Mouse (Mus musculus) kidney, embryonic 14.5 days (tissue): ENCODE data around the gene Pax5. TPM values are rescaled to one million over a fixed set of nuclear protein-coding genes. Genes with fewer than 3 reads are reported as not detected.

ENCODE experiments used
- ATAC-seq: fragments of 200-750 bp; cut with Nextera tagmentation; 2 replicates; pipeline ENCODE4 v1.8.0; 2017; ENCODE audit warnings: moderate number of reproducible peaks, mild to moderate bottlenecking, moderate TSS enrichment, moderate library complexity; ENCODE audit not compliant: low FRiP score, low TSS enrichment
- H3K27ac ChIP-seq: fragments of 300-500 bp; sonication (generic); 2 replicates; pipeline ENCODE4 v1.5.1; 2014; ENCODE audit warnings: low read depth, mild to moderate bottlenecking, low read length, moderate library complexity, mixed read lengths
- H3K27me3 ChIP-seq: fragments of 300-500 bp; sonication (generic); 2 replicates; pipeline ENCODE4 v1.6.1; 2014; ENCODE audit warnings: mild to moderate bottlenecking, low read length; ENCODE audit not compliant: control insufficient read depth, insufficient read depth
- H3K36me3 ChIP-seq: fragments of 300-500 bp; sonication (generic); 2 replicates; pipeline ENCODE4 v1.6.1; 2014; ENCODE audit warnings: low read length, mixed read lengths; ENCODE audit not compliant: control insufficient read depth, insufficient read depth
- H3K4me1 ChIP-seq: fragments of 300-500 bp; sonication (generic); 2 replicates; pipeline ENCODE4 v1.6.1; 2014; ENCODE audit warnings: low read length, mixed read lengths; ENCODE audit not compliant: control insufficient read depth, insufficient read depth
- H3K4me2 ChIP-seq: fragments of 300-500 bp; sonication (generic); replicated peaks from 2 replicates; pipeline ENCODE4 v1.6.1; 2014; ENCODE audit warnings: low read depth, mild to moderate bottlenecking, low read length
- H3K4me3 ChIP-seq: fragments of 300-500 bp; sonication (generic); 2 replicates; pipeline ENCODE4 v1.5.1; 2014; ENCODE audit warnings: mild to moderate bottlenecking, low read length
- H3K9ac ChIP-seq: fragments of 300-500 bp; sonication (generic); 2 replicates; pipeline ENCODE4 v1.6.1; 2014; ENCODE audit warnings: low read depth, mild to moderate bottlenecking, low read length, moderate library complexity
- H3K9me3 ChIP-seq: fragments of 300-500 bp; sonication (generic); 2 replicates; pipeline ENCODE4 v1.6.1; 2016; ENCODE audit warnings: low read length; ENCODE audit not compliant: control insufficient read depth
- WGBS: fragments of 180-500 bp; shearing (Covaris S2); extraction: QIAGEN DNeasy Blood & Tissue Kit; methylation state at CpG from one replicate; pipeline ENCODE4 v1.1.7; 2014; 5-methylcytosine and 5-hydroxymethylcytosine counted together
- polyA plus RNA-seq: library from polyadenylated mRNA; unstranded; fragments of >200 nt; fragmentation: Nextera tagmentation; extraction: Ambion mirVana; gene quantifications from 2 replicates; pipeline ENCODE4 v1.2.1, GENCODE M21; 2014

Pax5 gene
- polyA plus RNA-seq, 1 experiment from 2014 or later = 0.14 TPM

DNA sequence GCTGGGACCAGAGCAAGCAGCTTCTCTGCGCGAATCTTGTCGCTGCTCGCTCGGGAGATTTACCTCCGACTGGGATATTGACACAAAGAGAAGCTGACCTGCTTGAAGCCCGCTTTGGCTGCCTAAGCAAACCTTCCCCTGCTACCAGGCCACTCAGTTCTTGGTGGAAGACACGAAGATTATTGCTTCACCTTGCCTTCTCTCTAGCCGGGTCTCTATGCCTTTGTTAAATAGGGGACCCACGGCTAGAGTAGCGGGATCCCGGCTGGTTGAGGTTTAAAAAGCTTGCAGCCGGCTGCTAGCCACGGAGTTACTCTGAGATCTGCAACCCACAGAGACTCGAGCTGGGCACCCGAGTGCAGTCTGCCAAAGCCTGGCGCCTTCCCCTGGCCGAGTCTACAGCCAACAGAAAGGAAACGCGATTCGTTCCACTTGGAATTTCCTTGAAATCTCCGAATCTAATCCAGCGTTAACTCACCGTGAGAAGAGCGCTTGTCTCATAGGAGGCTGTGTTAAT, 8.2 kb downstream of the Pax5 start:
- ATAC-seq = no peak
- Histone ChIP-seq H3K27me3 (peaks cover 96% of the 10 kb centered on the region), H3K4me3 (no peak overlapping the region), H3K4me1 (peaks cover 10% of the 10 kb centered on the region; the same call in 1 of the 2 replicates), H3K4me2 (no peak overlapping the region), H3K9me3 (no peaks in the 10 kb centered on the region), H3K36me3 (no peaks in the 10 kb centered on the region), H3K9ac (no peak overlapping the region), H3K27ac (no peak overlapping the region)
- under 1% methylated on average over 25 of the region's 25 CpGs for WGBS

DNA sequence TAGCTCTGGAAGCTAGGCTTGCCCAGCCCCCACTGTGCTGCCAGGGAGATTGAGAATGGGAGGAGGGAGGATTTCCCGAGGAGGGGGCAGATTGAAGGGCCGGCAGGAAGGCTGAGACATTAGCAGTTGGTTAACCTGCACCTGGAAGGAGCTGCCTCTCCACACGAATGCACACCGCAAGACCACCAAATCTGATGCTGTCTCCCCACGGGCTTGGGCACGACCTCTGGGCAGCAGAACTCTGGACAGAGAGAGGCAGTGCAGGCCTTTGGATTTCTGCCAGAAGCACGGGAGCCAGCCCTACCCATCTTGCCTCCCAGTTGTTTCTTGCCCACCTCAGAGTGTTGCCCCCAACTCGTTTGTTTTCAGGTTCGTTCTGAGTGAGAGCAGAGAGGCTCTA, 8.8 kb downstream of the Pax5 start:
- ATAC-seq = no peak
- Histone ChIP-seq H3K4me3 (no peak overlapping the region), H3K36me3 (no peaks in the 10 kb centered on the region), H3K27me3 (peaks cover 92% of the 10 kb centered on the region), H3K9ac (no peak overlapping the region), H3K4me1 (peaks cover 10% of the 10 kb centered on the region; the same call in 1 of the 2 replicates), H3K27ac (no peak overlapping the region), H3K9me3 (no peaks in the 10 kb centered on the region), H3K4me2 (no peak overlapping the region)
- WGBS = 0% methylated on average over 9 of the region's 9 CpGs

DNA sequence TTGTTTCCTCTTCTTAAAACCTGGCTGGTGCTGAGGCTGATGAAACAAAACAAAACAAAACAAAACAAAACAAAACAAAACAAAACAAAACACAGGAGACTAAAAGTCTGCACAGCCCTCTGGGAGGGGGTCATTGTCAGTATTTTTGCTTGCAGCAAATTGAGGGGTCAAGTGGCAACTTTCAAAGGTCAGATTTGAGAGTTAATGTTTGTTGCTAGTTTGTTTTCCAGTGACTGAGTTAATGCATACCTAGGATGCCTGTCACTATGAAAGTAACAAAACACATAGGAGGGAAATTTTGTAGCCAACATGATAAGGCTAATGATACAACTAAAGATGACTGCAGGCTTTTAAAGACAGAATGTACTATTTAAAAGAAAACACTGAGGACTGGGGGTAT, 13.6 kb downstream of the Pax5 start:
- Histone ChIP-seq H3K36me3 (no peaks in the 10 kb centered on the region), H3K27ac (no peak overlapping the region), H3K4me1 (no peaks in the 10 kb centered on the region), H3K4me2 (no peak overlapping the region), H3K9me3 (no peaks in the 10 kb centered on the region), H3K4me3 (no peak overlapping the region), H3K9ac (no peak overlapping the region), H3K27me3 (peaks cover 68% of the 10 kb centered on the region)
- no peak for ATAC-seq

DNA sequence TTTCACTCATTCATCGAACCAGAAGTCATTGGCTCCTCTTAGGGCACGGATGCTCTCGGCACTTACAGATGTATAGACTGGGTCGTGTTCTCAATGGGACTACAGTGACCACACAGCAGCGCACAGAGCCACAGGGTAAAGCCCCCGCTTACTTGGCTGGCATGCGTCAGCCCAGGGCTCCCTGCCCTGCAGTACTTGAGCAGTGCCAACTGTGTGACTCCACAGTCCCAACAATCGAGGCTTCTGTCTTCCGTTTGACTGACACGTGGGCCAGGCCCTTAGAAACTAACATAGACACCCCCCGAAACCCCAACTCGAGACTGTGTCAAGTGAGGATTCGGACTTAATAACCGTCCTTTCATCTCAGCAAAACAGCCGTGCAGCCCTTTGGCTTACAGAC, 15.9 kb downstream of the Pax5 start:
- no peaks in the 10 kb centered on the region for H3K36me3 ChIP-seq
- ATAC-seq = no peak
- H3K9ac ChIP-seq = no peak overlapping the region
- H3K4me3 ChIP-seq = no peak overlapping the region
- H3K9me3 ChIP-seq = no peaks in the 10 kb centered on the region
- WGBS = 31% methylated on average over 15 of the region's 15 CpGs
- peaks cover 49% of the 10 kb centered on the region for H3K27me3 ChIP-seq
- H3K4me2 ChIP-seq = no peak overlapping the region
- no peaks in the 10 kb centered on the region for H3K4me1 ChIP-seq
- H3K27ac ChIP-seq = no peak overlapping the region

DNA sequence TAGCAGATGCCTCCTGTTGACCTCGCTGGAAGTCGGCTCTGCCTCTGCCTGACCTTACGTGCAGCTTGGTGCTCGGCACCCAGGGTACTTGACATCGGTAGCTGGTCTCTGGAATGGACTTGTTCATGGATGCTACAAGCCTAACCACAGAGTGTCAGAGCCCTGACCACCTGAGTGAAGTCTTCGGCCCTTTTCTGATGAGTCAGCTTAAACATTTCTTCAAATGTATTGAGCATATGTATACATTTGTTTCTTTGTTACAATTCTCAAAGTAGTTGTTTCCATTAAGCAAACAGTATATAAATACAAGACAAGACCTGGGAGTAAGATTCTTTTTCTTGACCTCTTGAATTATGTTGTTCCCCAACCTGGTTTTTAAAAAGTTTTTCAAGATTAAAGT, 24.7 kb downstream of the Pax5 start:
- no peak for ATAC-seq
- H3K4me1 ChIP-seq = no peaks in the 10 kb centered on the region
- H3K9me3 ChIP-seq = no peaks in the 10 kb centered on the region
- no peak overlapping the region for H3K27ac ChIP-seq
- no peak overlapping the region for H3K4me3 ChIP-seq
- WGBS = 72% methylated on average over 6 of the region's 6 CpGs
- no peak overlapping the region for H3K4me2 ChIP-seq
- H3K9ac ChIP-seq = no peak overlapping the region
- H3K27me3 ChIP-seq = no peaks in the 10 kb centered on the region
- no peaks in the 10 kb centered on the region for H3K36me3 ChIP-seq

DNA sequence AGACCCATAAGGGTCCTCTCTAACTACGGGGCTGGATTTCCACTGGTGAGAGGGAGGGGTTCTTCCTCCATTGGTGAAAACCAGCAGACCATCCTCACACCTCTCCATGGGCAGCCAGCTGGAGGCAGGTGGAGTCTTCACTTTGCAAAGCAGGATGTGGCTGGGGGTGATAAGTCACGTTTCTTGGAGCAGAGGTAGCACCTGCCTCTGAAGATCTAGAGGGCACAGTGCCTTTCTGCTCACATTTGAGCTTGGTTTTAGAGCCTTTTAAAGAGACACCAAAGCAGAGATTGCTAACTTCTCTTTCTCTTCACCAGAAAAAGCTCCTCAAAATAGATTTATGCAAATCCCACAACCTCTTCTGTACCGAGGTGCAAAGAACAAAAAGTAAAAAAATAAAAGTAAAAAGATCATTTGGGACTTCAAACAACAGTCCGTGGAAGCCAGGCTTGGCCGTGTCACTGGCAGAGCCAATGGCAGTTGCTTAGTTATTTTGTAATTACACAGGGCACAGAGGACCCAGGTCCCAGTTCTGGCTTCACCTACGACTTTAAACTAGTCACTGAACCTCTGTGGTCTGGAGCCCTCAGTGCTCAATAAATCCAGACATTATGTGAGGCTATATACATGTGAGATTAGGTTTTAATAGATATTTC, 29.9 kb downstream of the Pax5 start:
- ATAC-seq = no peak
- no peak overlapping the region for H3K27ac ChIP-seq
- no peaks in the 10 kb centered on the region for H3K36me3 ChIP-seq
- WGBS = 64% methylated on average over 6 of the region's 6 CpGs
- H3K4me1 ChIP-seq = no peaks in the 10 kb centered on the region
- no peaks in the 10 kb centered on the region for H3K27me3 ChIP-seq
- no peak overlapping the region for H3K4me3 ChIP-seq
- H3K9me3 ChIP-seq = no peaks in the 10 kb centered on the region
- no peak overlapping the region for H3K4me2 ChIP-seq
- H3K9ac ChIP-seq = no peak overlapping the region

DNA sequence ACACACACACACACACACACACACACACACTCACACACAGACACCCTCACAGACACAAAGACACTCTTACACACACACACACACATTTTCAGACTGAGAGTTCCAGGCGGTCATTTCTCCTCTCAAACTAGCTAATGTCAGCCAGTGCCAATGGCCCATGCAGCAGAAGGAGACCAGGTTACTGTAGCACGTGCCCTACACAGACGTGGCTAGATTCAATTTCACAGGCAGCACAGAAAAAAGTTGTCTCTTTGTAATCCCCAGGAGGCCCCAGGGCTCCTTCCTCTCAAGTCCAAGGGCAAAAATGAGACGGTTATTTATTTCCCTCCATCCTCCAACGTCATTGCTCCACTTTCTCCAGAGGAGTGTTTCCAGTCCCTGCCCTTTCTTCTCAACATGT, 31.6 kb downstream of the Pax5 start:
- 20% methylated on average over 5 of the region's 5 CpGs for WGBS

DNA sequence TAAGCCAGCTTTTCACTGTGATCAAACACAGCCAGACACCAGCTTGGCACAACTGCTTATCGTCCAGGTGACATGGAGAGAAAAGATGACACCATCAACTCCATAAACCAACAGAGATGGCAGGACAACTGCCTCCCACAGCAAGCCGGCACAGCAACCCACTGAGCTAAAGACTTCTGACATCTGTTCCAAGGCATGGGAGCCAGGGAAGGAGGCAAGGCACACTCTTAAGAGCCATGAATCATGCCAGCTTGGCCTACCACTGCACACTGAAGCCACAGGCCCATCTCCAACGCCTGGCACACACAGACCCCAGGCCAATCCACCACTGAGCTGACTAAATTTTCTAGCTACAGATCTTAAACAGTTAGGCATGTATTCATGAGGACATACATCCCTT, 32.3 kb downstream of the Pax5 start:
- no peak overlapping the region for H3K4me3 ChIP-seq
- H3K4me2 ChIP-seq = no peak overlapping the region
- H3K36me3 ChIP-seq = no peaks in the 10 kb centered on the region
- H3K9me3 ChIP-seq = no peaks in the 10 kb centered on the region
- 61% methylated on average over 3 of the region's 3 CpGs for WGBS
- no peak overlapping the region for H3K27ac ChIP-seq
- H3K9ac ChIP-seq = no peak overlapping the region
- no peak for ATAC-seq
- H3K4me1 ChIP-seq = no peaks in the 10 kb centered on the region
- H3K27me3 ChIP-seq = no peaks in the 10 kb centered on the region

More for the DNA sequence above, 31.6 kb downstream of the Pax5 start:
- Histone ChIP-seq H3K4me1 (no peaks in the 10 kb centered on the region), H3K36me3 (no peaks in the 10 kb centered on the region), H3K4me3 (no peak overlapping the region), H3K27me3 (no peaks in the 10 kb centered on the region), H3K27ac (no peak overlapping the region), H3K4me2 (no peak overlapping the region), H3K9ac (no peak overlapping the region), H3K9me3 (no peaks in the 10 kb centered on the region)
- no peak for ATAC-seq

DNA sequence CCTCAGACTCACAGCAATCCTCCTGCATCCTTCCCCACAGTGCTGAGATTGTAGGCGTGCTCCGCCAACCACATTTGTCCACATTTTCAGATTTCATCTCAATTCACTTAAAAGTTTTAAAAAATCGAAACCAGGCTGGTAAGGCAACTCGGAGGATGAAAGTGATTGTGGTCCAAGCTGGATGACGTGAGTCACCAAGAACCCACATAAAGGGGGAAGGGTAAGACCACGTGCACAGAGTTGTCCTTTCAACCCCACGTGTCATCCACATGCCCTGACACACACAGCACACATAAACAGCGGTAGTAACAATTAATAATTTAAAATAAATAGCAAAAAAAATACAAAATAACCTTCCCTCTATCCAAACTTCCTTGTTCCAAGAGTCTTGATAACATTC, 35.3 kb downstream of the Pax5 start:
- no peak overlapping the region for H3K27ac ChIP-seq
- WGBS = 89% methylated on average over 8 of the region's 8 CpGs
- no peak overlapping the region for H3K9ac ChIP-seq
- H3K4me1 ChIP-seq = no peaks in the 10 kb centered on the region
- ATAC-seq = no peak
- no peak overlapping the region for H3K4me3 ChIP-seq
- no peaks in the 10 kb centered on the region for H3K27me3 ChIP-seq
- H3K36me3 ChIP-seq = no peaks in the 10 kb centered on the region
- H3K9me3 ChIP-seq = no peaks in the 10 kb centered on the region
- H3K4me2 ChIP-seq = no peak overlapping the region
